Mouse (Mus musculus) liver, embryonic 14.5 days (tissue): ENCODE measurements around the gene Srsf1.

Experiments used
- CTCF ChIP-seq: IDR thresholded peaks from 2 replicates; pipeline ENCODE4 v1.5.1; 2016; ENCODE audit warnings: antibody characterized with exemption, low read depth, control low read depth
- EP300 ChIP-seq: IDR thresholded peaks from 2 replicates; pipeline ENCODE4 v1.6.1; 2016; ENCODE audit warnings: antibody characterized with exemption, low read depth

DNA sequence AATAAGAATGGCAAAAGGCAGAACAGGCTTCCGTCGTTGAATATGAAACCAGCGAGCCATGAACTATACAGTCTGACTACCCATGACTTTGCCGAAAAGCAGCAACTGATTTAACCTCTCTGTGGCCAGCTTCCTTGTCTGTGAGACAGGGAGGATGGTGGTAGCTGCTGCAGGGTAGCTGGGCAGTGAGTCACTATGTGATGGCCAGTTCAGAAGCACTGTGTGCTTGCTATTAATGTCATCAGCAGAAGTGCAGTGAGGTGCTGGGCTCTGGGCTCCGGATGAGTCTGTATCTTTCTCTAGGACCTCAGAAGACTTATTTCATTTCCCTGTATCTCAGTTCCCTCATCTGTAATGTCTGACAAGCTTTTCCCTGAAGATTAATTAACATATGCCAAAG lies 43.1 kb downstream of the Srsf1 start:
- TF ChIP-seq CTCF = no peak
- TF ChIP-seq EP300 = no peak
